Mouse (Mus musculus) testis, adult 2 months (tissue): ENCODE results near the gene AC129217.1.

Experiments
- CTCF ChIP-seq: fragments of 200-500 bp; IDR thresholded peaks from 2 replicates; pipeline ENCODE4 v1.5.1; 2012; ENCODE audit warnings: low read depth, mild to moderate bottlenecking, inconsistent platforms, low read length, moderate library complexity; ENCODE audit not compliant: control insufficient read depth, insufficient read depth, insufficient replicate concordance
- POLR2A ChIP-seq: fragments of 200-500 bp; IDR thresholded peaks from 2 replicates; pipeline ENCODE4 v1.6.1; 2012; ENCODE audit warnings: low read depth, mild to moderate bottlenecking, inconsistent platforms, low read length, moderate library complexity; ENCODE audit not compliant: control insufficient read depth

DNA sequence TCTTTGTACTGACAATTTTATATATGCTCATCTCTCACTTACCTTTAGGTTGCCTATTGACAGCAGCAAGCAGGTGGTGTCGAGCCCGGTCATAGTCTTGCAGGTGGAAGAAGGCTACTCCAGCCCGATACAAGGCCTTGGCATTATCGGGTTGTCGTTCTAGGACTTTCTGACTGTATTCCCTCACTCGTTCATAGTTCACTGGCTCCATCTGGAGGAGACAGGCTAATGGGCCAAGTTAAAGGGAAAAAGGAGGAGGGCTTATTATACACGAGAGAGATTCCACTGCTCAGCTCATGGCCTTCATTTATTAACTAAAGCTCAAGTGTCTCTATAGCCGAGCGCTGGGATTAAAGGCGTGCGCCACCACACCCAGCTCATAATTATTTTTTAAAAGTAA lies 13.8 kb upstream of the AC129217.1 start:
- TF ChIP-seq CTCF (no peak), POLR2A (no peak)
